ENCODE assay signal across 7 mouse cellular contexts in the genomic region with DNA sequence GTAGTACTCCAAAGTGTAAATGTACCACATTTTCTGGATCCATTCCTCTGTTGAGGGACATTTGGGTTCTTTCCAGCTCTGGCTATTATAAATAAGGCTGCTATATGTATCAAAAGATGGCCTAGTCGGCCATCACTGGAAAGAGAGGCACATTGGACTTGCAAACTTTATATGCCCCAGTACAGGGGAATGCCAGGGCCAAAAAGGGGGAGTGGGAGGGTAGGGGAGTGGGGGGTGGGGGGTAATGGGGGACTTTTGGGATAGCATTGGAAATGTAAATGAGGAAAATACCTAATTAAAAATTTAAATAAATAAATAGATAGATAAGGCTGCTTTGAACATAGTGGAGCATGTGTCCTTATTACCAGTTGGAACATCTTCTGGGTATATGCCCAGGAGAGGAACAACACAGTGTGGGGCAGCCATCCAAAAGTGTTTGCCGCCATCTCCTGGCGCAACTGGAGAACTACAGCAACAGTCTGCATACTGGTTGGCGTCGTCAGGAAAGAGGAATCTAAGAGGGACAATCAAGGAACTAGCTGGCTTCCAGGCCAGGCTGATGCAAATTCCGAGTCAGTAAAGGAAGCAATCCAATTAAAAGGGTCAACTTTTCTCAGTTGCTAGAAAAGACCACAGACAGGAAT. TPM values are rescaled to one million over a fixed set of nuclear protein-coding genes. Genes with fewer than 3 reads are reported as not detected.
DNase-seq lines count a peak whose midpoint lies in the region; ATAC-seq lines count a peak whose summit lies in the region.
"Not testable (repeated sequence)": the region's sequence is repeated elsewhere in the genome, so short reads cannot be mapped to it uniquely, and the experiment has no call there.

No protein-coding gene starts in this region.

- not testable (repeated sequence) for H3K4me3 ChIP-seq in intestine, embryonic 15.5 days (replicated peaks); midbrain, embryonic 11.5 days (ENCODE audit: low read depth, low read length)

- intact Hi-C loops in left cerebral cortex, postnatal 14 days (cut with DNase I) = loop anchor here (1.0 to 5.0 kb wide), 3 partner anchors 106 to 922 kb away; no protein-coding TSS in a partner anchor

- H3K9ac ChIP-seq in intestine, embryonic 15.5 days; midbrain, embryonic 11.5 days (ENCODE audit: low read length): not testable (repeated sequence)

- DNase-seq in adrenal gland, adult (ENCODE audit: inconsistent age in 2 of 2, low spot score in 1 of 2) = peak; percentile 65 to 88
- peak; percentile 88 for DNase-seq in embryo, embryonic 10 days (ENCODE audit: low spot score)
- DNase-seq in gastrocnemius, postnatal 10 days = peak; percentile 71
- DNase-seq in left cerebral cortex, postnatal 14 days (ENCODE audit: low spot score in 2 of 2) = peak; percentile 61 to 75
- DNase-seq in midbrain, embryonic 11.5 days (ENCODE audit: low spot score, missing footprints) = peak; percentile 92
- DNase-seq in right cerebral cortex, postnatal 4 days = peak; percentile 70

- H3K27me3 ChIP-seq in intestine, embryonic 15.5 days (replicated peaks); midbrain, embryonic 11.5 days (ENCODE audit: control insufficient read depth, insufficient read depth, low read length): not testable (repeated sequence)

- not testable (repeated sequence) for H3K4me1 ChIP-seq in intestine, embryonic 15.5 days (replicated peaks); midbrain, embryonic 11.5 days (ENCODE audit: control insufficient read depth, insufficient read depth, low read length)

- H3K4me2 ChIP-seq in intestine, embryonic 15.5 days (replicated peaks); midbrain, embryonic 11.5 days: not testable (repeated sequence)

- H3K36me3 ChIP-seq in intestine, embryonic 15.5 days; midbrain, embryonic 11.5 days (ENCODE audit: control insufficient read depth, insufficient read depth, low read length): not testable (repeated sequence)

- not testable (repeated sequence) for H3K27ac ChIP-seq in intestine, embryonic 15.5 days; midbrain, embryonic 11.5 days (ENCODE audit: low read depth, low read length)

- not testable (repeated sequence) for H3K9me3 ChIP-seq in intestine, embryonic 15.5 days; midbrain, embryonic 11.5 days (ENCODE audit: control insufficient read depth, low read length)

- peak; percentile 87 for ATAC-seq in intestine, embryonic 15.5 days
- ATAC-seq in midbrain, embryonic 11.5 days (ENCODE audit: low FRiP score) = peak; percentile 94

- 3% methylated on average over 6 of the region's 6 CpGs for WGBS in intestine, embryonic 15.5 days
- 7% methylated on average over 6 of the region's 6 CpGs for WGBS in midbrain, embryonic 11.5 days

RNA-seq across cellular contexts. Expression of a gene that starts 30.8 kb away (rescaled TPM):
- 10 to 100 TPM; 16.7 to 18.3 TPM for total RNA-seq in gastrocnemius, postnatal 10 days (2021)
- polyA plus RNA-seq in intestine, embryonic 15.5 days (2015; fragmentation: Nextera tagmentation; extraction: Ambion mirVana) = 35.3 TPM in 2 replicates
- 10 to 100 TPM; 14.6 to 15.0 TPM for total RNA-seq in left cerebral cortex, postnatal 14 days (2021)
- 23.4 and 25.9 TPM in 2 replicates for polyA plus RNA-seq in midbrain, embryonic 11.5 days (2014; fragmentation: Nextera tagmentation; extraction: Ambion mirVana)
